Mouse (Mus musculus) thymus, adult 2 months (tissue): ENCODE results near the gene Gm37240. TPM values are rescaled to one million over a fixed set of nuclear protein-coding genes. Genes with fewer than 3 reads are reported as not detected.

Experiments used
- DNase-seq: peaks from one replicate; pipeline ENCODE4 v3.0.0; 2021
- H3K27ac ChIP-seq: fragments of 200-500 bp; 2 replicates; pipeline ENCODE4 v1.5.1; 2012; ENCODE audit warnings: low read length, control low read depth; ENCODE audit not compliant: control insufficient read depth, insufficient read depth
- H3K27me3 ChIP-seq: fragments of 200-500 bp; 2 replicates; pipeline ENCODE4 v1.6.1; 2012; ENCODE audit warnings: mild to moderate bottlenecking, low read length, moderate library complexity, mixed read lengths; ENCODE audit not compliant: control insufficient read depth, insufficient read depth
- H3K36me3 ChIP-seq: fragments of 200-500 bp; 2 replicates; pipeline ENCODE4 v1.6.1; 2012; ENCODE audit warnings: mild to moderate bottlenecking, low read length, moderate library complexity; ENCODE audit not compliant: control insufficient read depth, insufficient read depth
- H3K4me1 ChIP-seq: fragments of 200-500 bp; replicated peaks from 2 replicates; pipeline ENCODE4 v1.6.1; 2012; ENCODE audit warnings: low read length; ENCODE audit not compliant: control insufficient read depth, insufficient read depth
- H3K4me3 ChIP-seq: fragments of 200-500 bp; 2 replicates; pipeline ENCODE4 v1.5.1; 2012; ENCODE audit warnings: mild to moderate bottlenecking, low read length, control low read depth, moderate library complexity; ENCODE audit not compliant: control insufficient read depth, insufficient read depth
- CTCF ChIP-seq: fragments of 200-500 bp; IDR thresholded peaks from 2 replicates; pipeline ENCODE4 v1.5.1; 2012; ENCODE audit warnings: mild to moderate bottlenecking, control low read depth, low read length, moderate library complexity, borderline replicate concordance; ENCODE audit not compliant: control insufficient read depth, poor library complexity, insufficient read depth; ENCODE audit errors: extremely low read depth
- POLR2A ChIP-seq: fragments of 200-500 bp; IDR thresholded peaks from 2 replicates; pipeline ENCODE4 v1.6.1; 2012; ENCODE audit warnings: mild to moderate bottlenecking, low read length, control low read depth, moderate library complexity; ENCODE audit not compliant: control insufficient read depth, poor library complexity, insufficient read depth; ENCODE audit errors: extremely low read depth
- WGBS: fragments of 180-500 bp; shearing (Covaris S2); methylation state at CpG from one replicate; pipeline ENCODE4 v1.1.7; 2018; 5-methylcytosine and 5-hydroxymethylcytosine counted together
- polyA plus RNA-seq: library from polyadenylated mRNA; depleted of rRNA; stranded (reverse); fragments of >200 nt; gene quantifications from 2 replicates; pipeline ENCODE4 v1.2.3, GENCODE M21; 2012

Gene Gm37240
- polyA plus RNA-seq, 1 experiment = 7.0 TPM

GRCm38 (mm10) chr3:85124924-85125323 is 762.4 kb downstream of the Gm37240 start:
- no peak overlapping the region for H3K27ac ChIP-seq
- no peaks in the 10 kb centered on the region for H3K36me3 ChIP-seq
- no peaks in the 10 kb centered on the region for H3K27me3 ChIP-seq
- no peak overlapping the region for H3K4me3 ChIP-seq
- TF ChIP-seq POLR2A (no peak), CTCF (no peak)
- 91% methylated on average over 6 of the region's 6 CpGs for WGBS
- peaks cover 16% of the 10 kb centered on the region for H3K4me1 ChIP-seq
- no peak for DNase-seq

- DNase-seq = no peak
- Histone ChIP-seq H3K4me3 (no peak overlapping the region), H3K27me3 (no peaks in the 10 kb centered on the region), H3K4me1 (peaks cover 16% of the 10 kb centered on the region), H3K27ac (no peak overlapping the region), H3K36me3 (no peaks in the 10 kb centered on the region)
- TF ChIP-seq POLR2A (no peak), CTCF (no peak)
- WGBS = 95% methylated on average over 7 of the region's 7 CpGs
Measured at GRCm38 (mm10) chr3:85124410-85124809, 762.9 kb downstream of the Gm37240 start.

- no peaks in the 10 kb centered on the region for H3K4me1 ChIP-seq
- no peak overlapping the region for H3K4me3 ChIP-seq
- no peaks in the 10 kb centered on the region for H3K27me3 ChIP-seq
- no peak for DNase-seq
- no peaks in the 10 kb centered on the region for H3K36me3 ChIP-seq
- WGBS = 95% methylated on average over 5 of the region's 5 CpGs
- TF ChIP-seq POLR2A = no peak
- TF ChIP-seq CTCF = no peak
- H3K27ac ChIP-seq = no peak overlapping the region
Measured at GRCm38 (mm10) chr3:85117702-85118101, 769.6 kb downstream of the Gm37240 start.

GRCm38 (mm10) chr3:85117014-85117413 is 770.3 kb downstream of the Gm37240 start:
- no peaks in the 10 kb centered on the region for H3K4me1 ChIP-seq
- H3K27ac ChIP-seq = no peak overlapping the region
- no peaks in the 10 kb centered on the region for H3K36me3 ChIP-seq
- no peak overlapping the region for H3K4me3 ChIP-seq
- no peaks in the 10 kb centered on the region for H3K27me3 ChIP-seq
- WGBS = 95% methylated on average over 7 of the region's 7 CpGs
- DNase-seq = no peak
- TF ChIP-seq CTCF (no peak), POLR2A (no peak)

- Histone ChIP-seq H3K4me1 (no peaks in the 10 kb centered on the region), H3K36me3 (no peaks in the 10 kb centered on the region), H3K27me3 (no peaks in the 10 kb centered on the region), H3K27ac (no peak overlapping the region), H3K4me3 (no peak overlapping the region)
- TF ChIP-seq POLR2A = no peak
- TF ChIP-seq CTCF = no peak
- DNase-seq = no peak
- 84% methylated on average over 7 of the region's 7 CpGs for WGBS
Measured at GRCm38 (mm10) chr3:85115959-85116543, 771.3 kb downstream of the Gm37240 start.

GRCm38 (mm10) chr3:85113565-85113964 is 773.8 kb downstream of the Gm37240 start:
- Histone ChIP-seq H3K4me1 (no peaks in the 10 kb centered on the region), H3K27me3 (no peaks in the 10 kb centered on the region), H3K4me3 (no peak overlapping the region), H3K27ac (no peak overlapping the region), H3K36me3 (no peaks in the 10 kb centered on the region)
- 10% methylated on average over 1 of the region's 1 CpGs for WGBS
- DNase-seq = no peak
- TF ChIP-seq POLR2A (no peak), CTCF (no peak)

- no peaks in the 10 kb centered on the region for H3K36me3 ChIP-seq
- WGBS = 80% methylated on average over 4 of the region's 4 CpGs
Measured at GRCm38 (mm10) chr3:85110762-85111161, 776.6 kb downstream of the Gm37240 start.

More at GRCm38 (mm10) chr3:85110762-85111161, 776.6 kb downstream of the Gm37240 start:
- DNase-seq = no peak
- TF ChIP-seq CTCF (no peak), POLR2A (no peak)
- H3K27me3 ChIP-seq = no peaks in the 10 kb centered on the region
- no peaks in the 10 kb centered on the region for H3K4me1 ChIP-seq
- H3K27ac ChIP-seq = no peak overlapping the region
- H3K4me3 ChIP-seq = no peak overlapping the region
